Mouse (Mus musculus): ENCODE results near the gene Grik3. TPM values are rescaled to one million over a fixed set of nuclear protein-coding genes. Genes with fewer than 3 reads are reported as not detected.

The Grik3 gene
- polyA plus RNA-seq, 1 experiment from 2014 or later, result 4.5 TPM

GRCm38 (mm10) chr4:125644581-125645568, 154.4 kb downstream of the Grik3 start:
- whole genome bisulfite sequencing, result 55% methylated on average over 23 of the region's 23 CpGs
- no peak overlapping the region for H3K4me2 ChIP-seq (ENCODE audit: low read length)
- H3K36me3 ChIP-seq (ENCODE audit: control insufficient read depth, insufficient read depth, low read length), result no peaks in the 10 kb centered on the region

GRCm38 (mm10) chr4:125651676-125652246, 161.3 kb downstream of the Grik3 start:
- H3K9ac ChIP-seq (replicated peaks; ENCODE audit: low read length), result no peak overlapping the region
- ATAC-seq (ENCODE audit: low FRiP score, low TSS enrichment) (no peak; the same call in 1 of the 2 replicates), DNase-seq (peak; percentile 75)
- H3K27me3 ChIP-seq (ENCODE audit: control insufficient read depth, insufficient read depth, low read length), result no peaks in the 10 kb centered on the region
- H3K9me3 ChIP-seq (ENCODE audit: control insufficient read depth, low read length), result no peaks in the 10 kb centered on the region
- H3K27ac ChIP-seq (replicated peaks; ENCODE audit: low read depth, low read length), result no peak overlapping the region; the same call in 1 of the 2 replicates
- H3K36me3 ChIP-seq (ENCODE audit: control insufficient read depth, insufficient read depth, low read length), result no peaks in the 10 kb centered on the region
- WGBS, result 37% methylated on average over 24 of the region's 24 CpGs
- H3K4me3 ChIP-seq (replicated peaks; ENCODE audit: low read depth, low read length), result no peak overlapping the region
- H3K4me1 ChIP-seq (ENCODE audit: control insufficient read depth, insufficient read depth, low read length), result peaks cover 16% of the 10 kb centered on the region
- no peak overlapping the region for H3K4me2 ChIP-seq (ENCODE audit: low read length)

More at GRCm38 (mm10) chr4:125644581-125645568, 154.4 kb downstream of the Grik3 start:
- Histone ChIP-seq H3K9ac (replicated peaks; ENCODE audit: low read length) (no peak overlapping the region), H3K4me3 (replicated peaks; ENCODE audit: low read depth, low read length) (no peak overlapping the region), H3K27me3 (ENCODE audit: control insufficient read depth, insufficient read depth, low read length) (no peaks in the 10 kb centered on the region), H3K27ac (replicated peaks; ENCODE audit: low read depth, low read length) (no peak overlapping the region), H3K4me1 (ENCODE audit: control insufficient read depth, insufficient read depth, low read length) (peaks cover 8% of the 10 kb centered on the region; the same call in 1 of the 2 replicates), H3K9me3 (ENCODE audit: control insufficient read depth, low read length) (no peaks in the 10 kb centered on the region)
- DNase-seq, result peak; percentile 63
- ATAC-seq (ENCODE audit: low FRiP score, low TSS enrichment), result peak; percentile 46; the same call in 1 of the 2 replicates

GRCm38 (mm10) chr4:125656031-125656430, 165.5 kb downstream of the Grik3 start:
- Histone ChIP-seq H3K9me3 (ENCODE audit: control insufficient read depth, low read length) (no peaks in the 10 kb centered on the region), H3K4me1 (ENCODE audit: control insufficient read depth, insufficient read depth, low read length) (peaks cover 16% of the 10 kb centered on the region), H3K9ac (replicated peaks; ENCODE audit: low read length) (no peak overlapping the region), H3K27ac (replicated peaks; ENCODE audit: low read depth, low read length) (peak overlapping the region; percentile 37), H3K4me3 (replicated peaks; ENCODE audit: low read depth, low read length) (no peak overlapping the region), H3K4me2 (ENCODE audit: low read length) (no peak overlapping the region), H3K27me3 (ENCODE audit: control insufficient read depth, insufficient read depth, low read length) (no peaks in the 10 kb centered on the region), H3K36me3 (ENCODE audit: control insufficient read depth, insufficient read depth, low read length) (no peaks in the 10 kb centered on the region)
- peak; percentile 43 for DNase-seq
- 48% methylated on average over 19 of the region's 19 CpGs for WGBS
- ATAC-seq (ENCODE audit: low FRiP score, low TSS enrichment), result no peak

- no peak overlapping the region for H3K4me2 ChIP-seq (ENCODE audit: low read length)
- peak overlapping the region; percentile 33; the same call in 1 of the 2 replicates for H3K27ac ChIP-seq (replicated peaks; ENCODE audit: low read depth, low read length)
- no peaks in the 10 kb centered on the region for H3K36me3 ChIP-seq (ENCODE audit: control insufficient read depth, insufficient read depth, low read length)
- no peak overlapping the region for H3K9ac ChIP-seq (replicated peaks; ENCODE audit: low read length)
- 23% methylated on average over 8 of the region's 8 CpGs for WGBS
- DNase-seq, result peak; percentile 54
- H3K4me1 ChIP-seq (ENCODE audit: control insufficient read depth, insufficient read depth, low read length), result peaks cover 21% of the 10 kb centered on the region
- H3K4me3 ChIP-seq (replicated peaks; ENCODE audit: low read depth, low read length), result no peak overlapping the region
- H3K27me3 ChIP-seq (ENCODE audit: control insufficient read depth, insufficient read depth, low read length), result no peaks in the 10 kb centered on the region
- H3K9me3 ChIP-seq (ENCODE audit: control insufficient read depth, low read length), result no peaks in the 10 kb centered on the region
- ATAC-seq (ENCODE audit: low FRiP score, low TSS enrichment), result no peak
These were observed 167.9 kb downstream of the Grik3 start for GRCm38 (mm10) chr4:125658376-125658775.

GRCm38 (mm10) chr4:125661982-125662381, 171.5 kb downstream of the Grik3 start:
- no peak for DNase-seq
- Histone ChIP-seq H3K4me2 (ENCODE audit: low read length) (no peak overlapping the region), H3K36me3 (ENCODE audit: control insufficient read depth, insufficient read depth, low read length) (no peaks in the 10 kb centered on the region), H3K4me3 (replicated peaks; ENCODE audit: low read depth, low read length) (no peak overlapping the region), H3K27me3 (ENCODE audit: control insufficient read depth, insufficient read depth, low read length) (no peaks in the 10 kb centered on the region), H3K9me3 (ENCODE audit: control insufficient read depth, low read length) (no peaks in the 10 kb centered on the region), H3K27ac (replicated peaks; ENCODE audit: low read depth, low read length) (no peak overlapping the region), H3K4me1 (ENCODE audit: control insufficient read depth, insufficient read depth, low read length) (peaks cover 25% of the 10 kb centered on the region), H3K9ac (replicated peaks; ENCODE audit: low read length) (no peak overlapping the region)
- 91% methylated on average over 6 of the region's 6 CpGs for WGBS
- ATAC-seq (ENCODE audit: low FRiP score, low TSS enrichment), result no peak

- 27% methylated on average over 8 of the region's 8 CpGs for WGBS
These were observed 172.8 kb downstream of the Grik3 start for GRCm38 (mm10) chr4:125663262-125663661.

GRCm38 (mm10) chr4:125665955-125666354, 175.5 kb downstream of the Grik3 start:
- Histone ChIP-seq H3K9me3 (ENCODE audit: control insufficient read depth, low read length) (no peaks in the 10 kb centered on the region), H3K27me3 (ENCODE audit: control insufficient read depth, insufficient read depth, low read length) (no peaks in the 10 kb centered on the region), H3K4me3 (replicated peaks; ENCODE audit: low read depth, low read length) (no peak overlapping the region), H3K4me1 (ENCODE audit: control insufficient read depth, insufficient read depth, low read length) (peaks cover 25% of the 10 kb centered on the region), H3K9ac (replicated peaks; ENCODE audit: low read length) (no peak overlapping the region), H3K36me3 (ENCODE audit: control insufficient read depth, insufficient read depth, low read length) (no peaks in the 10 kb centered on the region), H3K4me2 (ENCODE audit: low read length) (no peak overlapping the region), H3K27ac (replicated peaks; ENCODE audit: low read depth, low read length) (no peak overlapping the region)
- ATAC-seq (ENCODE audit: low FRiP score, low TSS enrichment) (no peak), DNase-seq (no peak)
- WGBS, result 81% methylated on average over 5 of the region's 5 CpGs

More at GRCm38 (mm10) chr4:125663262-125663661, 172.8 kb downstream of the Grik3 start:
- no peaks in the 10 kb centered on the region for H3K36me3 ChIP-seq (ENCODE audit: control insufficient read depth, insufficient read depth, low read length)
- no peak overlapping the region for H3K4me2 ChIP-seq (ENCODE audit: low read length)
- H3K4me3 ChIP-seq (replicated peaks; ENCODE audit: low read depth, low read length), result no peak overlapping the region
- peak; percentile 71 for DNase-seq
- H3K9ac ChIP-seq (replicated peaks; ENCODE audit: low read length), result no peak overlapping the region; the same call in 1 of the 2 replicates
- H3K4me1 ChIP-seq (ENCODE audit: control insufficient read depth, insufficient read depth, low read length), result peaks cover 25% of the 10 kb centered on the region
- H3K27me3 ChIP-seq (ENCODE audit: control insufficient read depth, insufficient read depth, low read length), result no peaks in the 10 kb centered on the region
- H3K9me3 ChIP-seq (ENCODE audit: control insufficient read depth, low read length), result no peaks in the 10 kb centered on the region
- ATAC-seq (ENCODE audit: low FRiP score, low TSS enrichment), result peak; percentile 43; the same call in 1 of the 2 replicates
- peak overlapping the region; percentile 71 for H3K27ac ChIP-seq (replicated peaks; ENCODE audit: low read depth, low read length)

- Histone ChIP-seq H3K9me3 (ENCODE audit: control insufficient read depth, low read length) (no peaks in the 10 kb centered on the region), H3K27me3 (ENCODE audit: control insufficient read depth, insufficient read depth, low read length) (no peaks in the 10 kb centered on the region), H3K4me2 (ENCODE audit: low read length) (no peak overlapping the region), H3K4me3 (replicated peaks; ENCODE audit: low read depth, low read length) (no peak overlapping the region), H3K27ac (replicated peaks; ENCODE audit: low read depth, low read length) (no peak overlapping the region), H3K36me3 (ENCODE audit: control insufficient read depth, insufficient read depth, low read length) (no peaks in the 10 kb centered on the region), H3K9ac (replicated peaks; ENCODE audit: low read length) (no peak overlapping the region), H3K4me1 (ENCODE audit: control insufficient read depth, insufficient read depth, low read length) (no peaks in the 10 kb centered on the region)
- ATAC-seq (ENCODE audit: low FRiP score, low TSS enrichment) (no peak), DNase-seq (no peak)
- 62% methylated on average over 13 of the region's 13 CpGs for WGBS
These were observed 191.5 kb downstream of the Grik3 start for GRCm38 (mm10) chr4:125682007-125682406.
